Mouse (Mus musculus): ENCODE measurements around the gene Ssr1.

The Ssr1 gene

DNA sequence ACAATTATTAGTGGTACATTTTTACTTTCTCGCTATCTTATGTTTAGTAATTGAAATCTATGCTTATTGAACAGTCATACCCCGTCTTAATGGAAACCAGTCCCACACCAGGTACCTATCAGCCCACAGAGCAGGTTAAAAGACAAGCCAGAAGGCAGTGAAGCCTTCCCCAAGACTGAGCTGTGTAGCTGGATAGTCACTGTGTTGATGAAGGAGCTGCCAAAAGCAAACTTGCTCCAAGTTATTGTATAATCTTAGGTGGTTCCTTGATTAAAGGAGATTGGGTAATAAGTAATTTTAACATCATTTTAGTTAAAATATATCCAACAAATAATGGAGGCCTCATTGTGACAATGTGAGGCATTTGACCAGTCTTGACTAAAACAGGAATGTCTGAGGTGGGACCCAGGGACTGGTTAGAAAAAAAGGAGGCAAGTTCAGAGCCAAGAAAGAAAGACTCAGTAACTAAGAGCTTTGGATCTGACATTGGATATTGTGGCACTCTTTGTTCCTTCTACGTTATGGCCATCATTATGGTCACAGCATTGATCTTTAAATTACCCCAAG lies 74.2 kb downstream of the Ssr1 start:
- DNase-seq (ENCODE audit: low read depth, low spot score) = no peak

DNA sequence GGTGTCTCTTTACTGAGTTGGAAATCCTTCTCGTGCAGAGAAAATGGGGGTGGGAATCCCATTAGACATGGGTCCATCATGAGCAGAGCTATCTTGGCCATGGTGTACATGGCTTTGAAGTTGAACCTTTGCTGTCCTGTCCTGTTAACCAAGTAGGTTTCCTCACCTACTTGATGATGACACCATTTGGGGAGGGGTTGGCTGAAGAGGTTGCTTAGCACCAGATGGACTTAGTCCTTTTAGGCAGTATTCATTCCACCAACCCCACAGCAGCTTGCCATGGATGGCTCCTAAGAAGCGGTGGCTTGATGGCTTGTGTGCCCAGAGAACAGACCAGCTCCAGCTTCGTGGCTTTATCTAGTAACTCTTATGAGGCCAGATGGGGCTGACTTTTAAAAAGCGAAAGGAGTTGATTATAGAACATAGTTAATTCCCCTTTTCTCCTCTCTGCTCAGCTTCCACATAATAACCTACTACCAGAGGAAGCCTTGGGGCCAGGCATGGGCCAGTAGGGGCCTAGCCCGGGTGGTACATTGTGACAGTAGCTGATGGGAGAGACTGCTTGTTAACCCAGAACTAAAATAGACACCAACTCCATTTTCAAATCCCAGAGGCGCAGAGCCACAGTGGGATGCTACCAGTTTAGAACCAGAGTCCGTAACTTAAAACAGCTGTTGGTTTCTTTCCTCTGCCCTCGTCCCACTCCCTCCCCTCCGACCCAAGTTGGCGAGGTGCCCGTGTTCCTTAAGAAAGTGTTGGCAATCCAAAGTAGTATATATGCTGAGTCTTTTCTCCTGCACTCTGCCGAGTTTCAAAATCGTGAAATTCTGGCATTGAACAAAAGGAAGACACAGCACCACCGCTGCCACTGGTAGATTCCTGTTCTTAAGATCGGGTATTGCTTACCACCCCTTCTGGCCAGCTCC lies 75.4 kb downstream of the Ssr1 start:
- no peak for DNase-seq (ENCODE audit: low read depth, low spot score)
